Mouse (Mus musculus): ENCODE results near the gene Gm6657. TPM values are rescaled to one million over a fixed set of nuclear protein-coding genes. Genes with fewer than 3 reads are reported as not detected.

The Gm6657 gene
- polyA plus RNA-seq (2012; ENCODE audit: low replicate concordance): not detected in 2 replicates

GRCm38 (mm10) chr12:78193942-78194341, at the start of gene Gm6657:
Gene Gm6657, plus strand, starts transcription at chr12:78194242.

GRCm38 (mm10) chr12:78225707-78226518, 31.9 kb downstream of the Gm6657 start, which contains the start of gene Gphn:
Gene Gphn, plus strand, starts transcription at chr12:78226379.

Other genes with a start within 250 kb of the Gm6657 start
- 7.2 and 14.7 TPM in 2 replicates for gene Gphn, start 32.1 kb downstream of the Gm6657 start, polyA plus RNA-seq (2012; ENCODE audit: low replicate concordance)